Mouse (Mus musculus): ENCODE measurements around the gene Ing4. TPM values are rescaled to one million over a fixed set of nuclear protein-coding genes. Genes with fewer than 3 reads are reported as not detected.
A peak's percentile ranks its signal among the peaks of the same experiment; 100 is the strongest.

Gene Ing4
- polyA plus RNA-seq, 1 experiment, result 36.2 TPM

GRCm38 (mm10) chr6:125095391-125096278, 56.1 kb downstream of the Ing4 start, which contains the start of gene Chd4:
Gene Chd4, plus strand, starts transcription at chr6:125095981.
- H3K27ac ChIP-seq (ENCODE audit: insufficient read depth, low read length), result peak within 1 kb of the TSS; percentile 95
- peaks cover 26% of the 10 kb centered on the region for H3K4me1 ChIP-seq (ENCODE audit: control insufficient read depth, insufficient read depth, insufficient read length)
- peaks cover 8% of the 10 kb centered on the region; the same call in 1 of the 2 replicates for H3K36me3 ChIP-seq (ENCODE audit: control insufficient read depth, insufficient read depth, low read length)
- 6% methylated on average over 35 of the region's 45 CpGs for WGBS
- no peaks in the 10 kb centered on the region for H3K27me3 ChIP-seq (ENCODE audit: control insufficient read depth, insufficient read depth, low read length)
- peak within 1 kb of the TSS; percentile 94 for H3K4me3 ChIP-seq (ENCODE audit: extremely low read depth, insufficient read depth, insufficient read length)
- no peak for TF ChIP-seq CTCF (IDR thresholded peaks at IDR 0.05; ENCODE audit: extremely low read depth, insufficient read depth, insufficient read length, insufficient replicate concordance)
- TF ChIP-seq POLR2A (IDR thresholded peaks at IDR 0.05; ENCODE audit: low read depth, low read length), result peak; percentile 75
- peak; percentile 77 to 93 for DNase-seq (ENCODE audit: low read depth in 1 of 2, low spot score in 2 of 2)

GRCm38 (mm10) chr6:125096279-125096596, 56.7 kb downstream of the Ing4 start:
- Histone ChIP-seq H3K27ac (ENCODE audit: insufficient read depth, low read length) (peak overlapping the region; percentile 95), H3K4me1 (ENCODE audit: control insufficient read depth, insufficient read depth, insufficient read length) (peaks cover 24% of the 10 kb centered on the region), H3K36me3 (ENCODE audit: control insufficient read depth, insufficient read depth, low read length) (peaks cover 13% of the 10 kb centered on the region), H3K4me3 (ENCODE audit: extremely low read depth, insufficient read depth, insufficient read length) (peak overlapping the region; percentile 94), H3K27me3 (ENCODE audit: control insufficient read depth, insufficient read depth, low read length) (no peaks in the 10 kb centered on the region)
- TF ChIP-seq CTCF (IDR thresholded peaks at IDR 0.05; ENCODE audit: extremely low read depth, insufficient read depth, insufficient read length, insufficient replicate concordance), result no peak
- no peak for TF ChIP-seq POLR2A (IDR thresholded peaks at IDR 0.05; ENCODE audit: low read depth, low read length)
- 4% methylated on average over 12 of the region's 32 CpGs for WGBS
- no peak for DNase-seq (ENCODE audit: low read depth in 1 of 2, low spot score in 2 of 2)

- Histone ChIP-seq H3K4me3 (ENCODE audit: extremely low read depth, insufficient read depth, insufficient read length) (peak overlapping the region; percentile 94), H3K27me3 (ENCODE audit: control insufficient read depth, insufficient read depth, low read length) (no peaks in the 10 kb centered on the region), H3K4me1 (ENCODE audit: control insufficient read depth, insufficient read depth, insufficient read length) (peaks cover 24% of the 10 kb centered on the region), H3K36me3 (ENCODE audit: control insufficient read depth, insufficient read depth, low read length) (peaks cover 19% of the 10 kb centered on the region), H3K27ac (ENCODE audit: insufficient read depth, low read length) (peak overlapping the region; percentile 95)
- TF ChIP-seq CTCF (IDR thresholded peaks at IDR 0.05; ENCODE audit: extremely low read depth, insufficient read depth, insufficient read length, insufficient replicate concordance) (no peak), POLR2A (IDR thresholded peaks at IDR 0.05; ENCODE audit: low read depth, low read length) (no peak; the same call in 1 of the 2 replicates)
- DNase-seq (ENCODE audit: low read depth in 1 of 2, low spot score in 2 of 2), result peak in 1 of 2 experiments; percentile 65
- WGBS, result 0% methylated on average over 37 of the region's 44 CpGs
Observed at GRCm38 (mm10) chr6:125096597-125097345, 57.2 kb downstream of the Ing4 start.

- Histone ChIP-seq H3K27ac (ENCODE audit: insufficient read depth, low read length) (peak overlapping the region; percentile 95), H3K36me3 (ENCODE audit: control insufficient read depth, insufficient read depth, low read length) (peaks cover 24% of the 10 kb centered on the region), H3K4me1 (ENCODE audit: control insufficient read depth, insufficient read depth, insufficient read length) (peaks cover 23% of the 10 kb centered on the region), H3K27me3 (ENCODE audit: control insufficient read depth, insufficient read depth, low read length) (no peaks in the 10 kb centered on the region), H3K4me3 (ENCODE audit: extremely low read depth, insufficient read depth, insufficient read length) (peak overlapping the region; percentile 94)
- TF ChIP-seq POLR2A (IDR thresholded peaks at IDR 0.05; ENCODE audit: low read depth, low read length), result no peak
- no peak for TF ChIP-seq CTCF (IDR thresholded peaks at IDR 0.05; ENCODE audit: extremely low read depth, insufficient read depth, insufficient read length, insufficient replicate concordance)
- 1% methylated on average over 12 of the region's 12 CpGs for WGBS
- DNase-seq (ENCODE audit: low read depth in 1 of 2, low spot score in 2 of 2), result peak in 1 of 2 experiments; percentile 21
Observed at GRCm38 (mm10) chr6:125097346-125097689, 57.8 kb downstream of the Ing4 start.

GRCm38 (mm10) chr6:125097951-125098350, 58.4 kb downstream of the Ing4 start:
- H3K27me3 ChIP-seq (ENCODE audit: control insufficient read depth, insufficient read depth, low read length), result no peaks in the 10 kb centered on the region
- peak overlapping the region; percentile 95 for H3K27ac ChIP-seq (ENCODE audit: insufficient read depth, low read length)
- DNase-seq (ENCODE audit: low read depth in 1 of 2, low spot score in 2 of 2), result no peak
- peaks cover 19% of the 10 kb centered on the region for H3K4me1 ChIP-seq (ENCODE audit: control insufficient read depth, insufficient read depth, insufficient read length)
- peak overlapping the region; percentile 94; the same call in 1 of the 2 replicates for H3K4me3 ChIP-seq (ENCODE audit: extremely low read depth, insufficient read depth, insufficient read length)
- H3K36me3 ChIP-seq (ENCODE audit: control insufficient read depth, insufficient read depth, low read length), result peaks cover 31% of the 10 kb centered on the region
- TF ChIP-seq CTCF (IDR thresholded peaks at IDR 0.05; ENCODE audit: extremely low read depth, insufficient read depth, insufficient read length, insufficient replicate concordance) (no peak), POLR2A (IDR thresholded peaks at IDR 0.05; ENCODE audit: low read depth, low read length) (no peak)
- 47% methylated on average over 8 of the region's 8 CpGs for WGBS

DNA sequence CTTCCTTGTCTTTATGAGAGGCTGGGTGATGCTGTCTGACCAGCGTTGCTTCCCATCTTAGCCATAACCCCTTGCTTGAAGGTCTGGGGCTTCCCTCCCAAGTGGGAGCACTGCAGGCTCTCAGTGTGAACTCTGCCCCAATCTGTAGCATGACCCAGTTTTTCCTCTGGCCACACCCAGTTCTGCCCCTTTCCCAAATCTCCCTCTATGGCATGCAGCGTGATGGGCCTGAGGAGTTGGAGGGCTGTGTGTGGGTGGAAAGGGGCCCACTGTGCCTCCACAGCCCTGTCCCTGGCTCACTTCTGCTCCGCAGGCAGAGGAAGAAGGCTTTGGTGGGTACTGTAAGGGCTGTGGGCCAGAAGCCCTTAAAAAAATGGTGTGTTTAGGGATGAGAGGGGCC, 59.0 kb downstream of the Ing4 start:
- peaks cover 19% of the 10 kb centered on the region for H3K4me1 ChIP-seq (ENCODE audit: control insufficient read depth, insufficient read depth, insufficient read length)
- TF ChIP-seq CTCF (IDR thresholded peaks at IDR 0.05; ENCODE audit: extremely low read depth, insufficient read depth, insufficient read length, insufficient replicate concordance), result no peak
- TF ChIP-seq POLR2A (IDR thresholded peaks at IDR 0.05; ENCODE audit: low read depth, low read length), result no peak
- DNase-seq (ENCODE audit: low read depth in 1 of 2, low spot score in 2 of 2), result no peak
- H3K4me3 ChIP-seq (ENCODE audit: extremely low read depth, insufficient read depth, insufficient read length), result peak overlapping the region; percentile 23; the same call in 1 of the 2 replicates
- H3K27me3 ChIP-seq (ENCODE audit: control insufficient read depth, insufficient read depth, low read length), result no peaks in the 10 kb centered on the region
- WGBS, result 43% methylated on average over 3 of the region's 3 CpGs
- peak overlapping the region; percentile 95 for H3K27ac ChIP-seq (ENCODE audit: insufficient read depth, low read length)
- peaks cover 32% of the 10 kb centered on the region for H3K36me3 ChIP-seq (ENCODE audit: control insufficient read depth, insufficient read depth, low read length)

Other genes starting within 250 kb of the Ing4 start
- gene Spsb2, start 231.1 kb upstream of the Ing4 start, polyA plus RNA-seq (2012; rRNA removed), result 10.3 and 13.5 TPM in 2 replicates
- gene Tpi1, start 225.5 kb upstream of the Ing4 start, polyA plus RNA-seq (2012; rRNA removed), result 74.7 and 89.3 TPM in 2 replicates
- 53.8 and 65.3 TPM in 2 replicates for gene Usp5, start 210.3 kb upstream of the Ing4 start, polyA plus RNA-seq (2012; rRNA removed)
- gene Cdca3, start 210.2 kb upstream of the Ing4 start, polyA plus RNA-seq (2012; rRNA removed), result 30.4 and 39.0 TPM in 2 replicates
- gene Gnb3, start 199.5 kb upstream of the Ing4 start, polyA plus RNA-seq (2012; rRNA removed), result 0.13 and 0.37 TPM in 2 replicates
- 9.3 and 10.8 TPM in 2 replicates for gene P3h3, start 182.0 kb upstream of the Ing4 start, polyA plus RNA-seq (2012; rRNA removed)
- gene Gpr162, start 175.8 kb upstream of the Ing4 start, polyA plus RNA-seq (2012; rRNA removed), result 2.7 and 3.0 TPM in 2 replicates
- gene Cd4, start 151.5 kb upstream of the Ing4 start, polyA plus RNA-seq (2012; rRNA removed), result 34.2 and 35.9 TPM in 2 replicates
- 10.9 and 18.2 TPM in 2 replicates for gene Lag3, start 128.1 kb upstream of the Ing4 start, polyA plus RNA-seq (2012; rRNA removed)
- gene Ptms, start 119.7 kb upstream of the Ing4 start, polyA plus RNA-seq (2012; rRNA removed), result 450 and 549 TPM in 2 replicates
- 125 and 140 TPM in 2 replicates for gene Mlf2, start 108.4 kb upstream of the Ing4 start, polyA plus RNA-seq (2012; rRNA removed)
- gene Cops7a, start 74.2 kb upstream of the Ing4 start, polyA plus RNA-seq (2012; rRNA removed), result 106 and 116 TPM in 2 replicates
- 3.4 and 5.4 TPM in 2 replicates for gene Pianp, start 43.1 kb upstream of the Ing4 start, polyA plus RNA-seq (2012; rRNA removed)
- 52.2 and 54.3 TPM in 2 replicates for gene Zfp384, start 30.6 kb upstream of the Ing4 start, polyA plus RNA-seq (2012; rRNA removed)
- 34.4 and 35.8 TPM in 2 replicates for gene Acrbp, start 9.9 kb downstream of the Ing4 start, polyA plus RNA-seq (2012; rRNA removed)
- gene Lpar5, start 28.2 kb downstream of the Ing4 start, polyA plus RNA-seq (2012; rRNA removed), result 62.1 and 64.3 TPM in 2 replicates
- 87.4 and 196 TPM in 2 replicates for gene Chd4, start 56.2 kb downstream of the Ing4 start, polyA plus RNA-seq (2012; rRNA removed)
- gene Nop2, start 92.1 kb downstream of the Ing4 start, polyA plus RNA-seq (2012; rRNA removed), result 14.0 and 16.2 TPM in 2 replicates
- 58.0 and 66.8 TPM in 2 replicates for gene Iffo1, start 105.5 kb downstream of the Ing4 start, polyA plus RNA-seq (2012; rRNA removed)
- gene Gapdh, start 126.7 kb downstream of the Ing4 start, polyA plus RNA-seq (2012; rRNA removed), result 1,160 and 1,333 TPM in 2 replicates
- 84.6 and 110 TPM in 2 replicates for gene Ncapd2, start 151.9 kb downstream of the Ing4 start, polyA plus RNA-seq (2012; rRNA removed)
- 21.2 and 29.4 TPM in 2 replicates for gene Mrpl51, start 152.0 kb downstream of the Ing4 start, polyA plus RNA-seq (2012; rRNA removed)
- gene Vamp1, start 175.8 kb downstream of the Ing4 start, polyA plus RNA-seq (2012; rRNA removed), result 41.7 and 46.8 TPM in 2 replicates
- 24.4 and 38.0 TPM in 2 replicates for gene Tapbpl, start 192.1 kb downstream of the Ing4 start, polyA plus RNA-seq (2012; rRNA removed)
- gene Cd27, start 197.2 kb downstream of the Ing4 start, polyA plus RNA-seq (2012; rRNA removed), result 87.3 and 98.7 TPM in 2 replicates
- not detected in 2 replicates for gene Tuba3a, start 246.3 kb downstream of the Ing4 start, polyA plus RNA-seq (2012; rRNA removed)

Data from spleen, adult 2 months (tissue).